Mouse (Mus musculus) forebrain, embryonic 14.5 days (tissue): ENCODE results near the gene Tfr2. TPM values are rescaled to one million over a fixed set of nuclear protein-coding genes. Genes with fewer than 3 reads are reported as not detected.
A peak's percentile ranks its signal among the peaks of the same experiment; 100 is the strongest.

Experiments
- ATAC-seq: fragments of 200-750 bp; cut with Nextera tagmentation; 2 replicates; pipeline ENCODE4 v1.8.0; 2017; ENCODE audit warnings: mild to moderate bottlenecking, moderate library complexity
- DNase-seq: peaks from one replicate; pipeline ENCODE4 v3.0.0-alpha.2; 2015; ENCODE audit warnings: low spot score
- H3K27ac ChIP-seq: fragments of 300-500 bp; sonication (generic); 2 replicates; pipeline ENCODE4 v1.5.1; 2014; ENCODE audit warnings: low read depth, mild to moderate bottlenecking, control low read depth, low read length, moderate library complexity
- H3K27me3 ChIP-seq: fragments of 300-500 bp; sonication (generic); replicated peaks from 2 replicates; pipeline ENCODE4 v1.6.1; 2014; ENCODE audit warnings: low read length, control low read depth, mixed read lengths; ENCODE audit not compliant: control insufficient read depth, insufficient read depth
- H3K36me3 ChIP-seq: fragments of 300-500 bp; sonication (generic); 2 replicates; pipeline ENCODE4 v1.6.1; 2014; ENCODE audit warnings: low read length, control low read depth; ENCODE audit not compliant: control insufficient read depth, insufficient read depth
- H3K4me1 ChIP-seq: fragments of 300-500 bp; sonication (generic); 2 replicates; pipeline ENCODE4 v1.6.1; 2014; ENCODE audit warnings: antibody characterized with exemption, low read length, control low read depth; ENCODE audit not compliant: control insufficient read depth, insufficient read depth
- H3K4me2 ChIP-seq: fragments of 300-500 bp; sonication (generic); 2 replicates; pipeline ENCODE4 v1.6.1; 2014; ENCODE audit warnings: mild to moderate bottlenecking, control low read depth, low read length
- H3K4me3 ChIP-seq: fragments of 300-500 bp; sonication (generic); 2 replicates; pipeline ENCODE4 v1.5.1; 2014; ENCODE audit warnings: low read depth, low read length, control low read depth
- H3K9ac ChIP-seq: fragments of 300-500 bp; sonication (generic); 2 replicates; pipeline ENCODE4 v1.6.1; 2014; ENCODE audit warnings: mild to moderate bottlenecking, low read length, control low read depth, moderate library complexity
- H3K9me3 ChIP-seq: fragments of 300-500 bp; sonication (generic); replicated peaks from 2 replicates; pipeline ENCODE4 v1.6.1; 2016; ENCODE audit warnings: low read length, control low read depth, mixed read lengths; ENCODE audit not compliant: control insufficient read depth
- WGBS: fragments of 180-500 bp; shearing (Covaris S2); extraction: QIAGEN DNeasy Blood & Tissue Kit; methylation state at CpG from one replicate; pipeline ENCODE4 v1.1.7; 2014; 5-methylcytosine and 5-hydroxymethylcytosine counted together
- polyA plus RNA-seq: library from polyadenylated mRNA; unstranded; fragments of >200 nt; fragmentation: Nextera tagmentation; extraction: Ambion mirVana; gene quantifications from 2 replicates; pipeline ENCODE4 v1.2.1, GENCODE M21; 2014

Tfr2 gene
- polyA plus RNA-seq, 1 experiment from 2014 or later, result 1.8 TPM

GRCm38 (mm10) chr5:137566416-137566815, 3.2 kb upstream of the Tfr2 start:
- WGBS, result 95% methylated on average over 5 of the region's 5 CpGs
- H3K4me1 ChIP-seq, result no peaks in the 10 kb centered on the region
- H3K4me2 ChIP-seq, result no peak overlapping the region
- no peaks in the 10 kb centered on the region for H3K9me3 ChIP-seq
- no peaks in the 10 kb centered on the region for H3K27me3 ChIP-seq
- peaks cover 2% of the 10 kb centered on the region; the same call in 1 of the 2 replicates for H3K36me3 ChIP-seq
- H3K9ac ChIP-seq, result no peak overlapping the region
- H3K27ac ChIP-seq, result no peak overlapping the region
- no peak overlapping the region for H3K4me3 ChIP-seq
- no peak for DNase-seq
- no peak for ATAC-seq

GRCm38 (mm10) chr5:137568223-137568798, 1.3 kb upstream of the Tfr2 start:
- Histone ChIP-seq H3K9me3 (no peaks in the 10 kb centered on the region), H3K4me3 (no peak overlapping the region), H3K9ac (no peak overlapping the region), H3K27me3 (no peaks in the 10 kb centered on the region), H3K36me3 (peaks cover 2% of the 10 kb centered on the region; the same call in 1 of the 2 replicates), H3K27ac (no peak overlapping the region), H3K4me2 (no peak overlapping the region), H3K4me1 (no peaks in the 10 kb centered on the region)
- no peak for ATAC-seq
- no peak for DNase-seq
- WGBS, result 85% methylated on average over 8 of the region's 8 CpGs

GRCm38 (mm10) chr5:137569031-137569430, 609 bp upstream of the Tfr2 start:
- no peak for ATAC-seq
- no peak for DNase-seq
- H3K36me3 ChIP-seq, result peaks cover 2% of the 10 kb centered on the region; the same call in 1 of the 2 replicates
- H3K4me1 ChIP-seq, result no peaks in the 10 kb centered on the region
- H3K27me3 ChIP-seq, result no peaks in the 10 kb centered on the region
- no peak overlapping the region for H3K4me2 ChIP-seq
- H3K4me3 ChIP-seq, result no peak overlapping the region
- no peak overlapping the region for H3K9ac ChIP-seq
- no peak overlapping the region for H3K27ac ChIP-seq
- no peaks in the 10 kb centered on the region for H3K9me3 ChIP-seq
- WGBS, result 72% methylated on average over 12 of the region's 12 CpGs

GRCm38 (mm10) chr5:137570181-137570580, 541 bp downstream of the Tfr2 start:
- Histone ChIP-seq H3K4me3 (no peak overlapping the region), H3K9ac (no peak overlapping the region), H3K36me3 (no peaks in the 10 kb centered on the region; the same call in 1 of the 2 replicates), H3K9me3 (no peaks in the 10 kb centered on the region), H3K4me2 (no peak overlapping the region), H3K27me3 (peaks cover 4% of the 10 kb centered on the region; the same call in 1 of the 2 replicates), H3K4me1 (0 out of 2 replicates have a peak, but pooled peaks cover 3% of the 10 kb centered on the region), H3K27ac (no peak overlapping the region)
- DNase-seq (no peak), ATAC-seq (no peak)
- WGBS, result 63% methylated on average over 7 of the region's 7 CpGs

GRCm38 (mm10) chr5:137570691-137571586, 1.3 kb downstream of the Tfr2 start:
- 82% methylated on average over 17 of the region's 17 CpGs for WGBS
- H3K9me3 ChIP-seq, result no peaks in the 10 kb centered on the region
- ATAC-seq (no peak), DNase-seq (no peak)
- 0 out of 2 replicates have a peak, but pooled peaks cover 3% of the 10 kb centered on the region for H3K4me1 ChIP-seq
- H3K4me2 ChIP-seq, result no peak overlapping the region
- no peaks in the 10 kb centered on the region; the same call in 1 of the 2 replicates for H3K36me3 ChIP-seq
- no peak overlapping the region for H3K9ac ChIP-seq
- H3K27ac ChIP-seq, result no peak overlapping the region
- no peak overlapping the region for H3K4me3 ChIP-seq
- peaks cover 4% of the 10 kb centered on the region; the same call in 1 of the 2 replicates for H3K27me3 ChIP-seq

- Histone ChIP-seq H3K4me1 (0 out of 2 replicates have a peak, but pooled peaks cover 3% of the 10 kb centered on the region), H3K36me3 (no peaks in the 10 kb centered on the region), H3K27me3 (peaks cover 4% of the 10 kb centered on the region; the same call in 1 of the 2 replicates), H3K9ac (peak overlapping the region; percentile 37; the same call in 1 of the 2 replicates), H3K27ac (no peak overlapping the region), H3K4me2 (peak overlapping the region; percentile 46), H3K9me3 (no peaks in the 10 kb centered on the region), H3K4me3 (peak overlapping the region; percentile 9; the same call in 1 of the 2 replicates)
- WGBS, result 6% methylated on average over 27 of the region's 27 CpGs
- no peak for ATAC-seq
- no peak for DNase-seq
Measured at GRCm38 (mm10) chr5:137574470-137574901, 4.8 kb downstream of the Tfr2 start.

GRCm38 (mm10) chr5:137580246-137580645, 10.6 kb downstream of the Tfr2 start:
- no peak overlapping the region for H3K27ac ChIP-seq
- no peak for ATAC-seq
- H3K4me2 ChIP-seq, result no peak overlapping the region
- no peak overlapping the region for H3K4me3 ChIP-seq
- no peaks in the 10 kb centered on the region for H3K36me3 ChIP-seq
- no peak overlapping the region for H3K9ac ChIP-seq
- no peaks in the 10 kb centered on the region for H3K27me3 ChIP-seq
- no peaks in the 10 kb centered on the region for H3K9me3 ChIP-seq
- H3K4me1 ChIP-seq, result peaks cover 2% of the 10 kb centered on the region; the same call in 1 of the 2 replicates
- DNase-seq, result no peak
- WGBS, result 80% methylated on average over 6 of the region's 6 CpGs

- no peak overlapping the region; the same call in 1 of the 2 replicates for H3K4me3 ChIP-seq
- H3K27ac ChIP-seq, result no peak overlapping the region
- 44% methylated on average over 8 of the region's 8 CpGs for WGBS
- no peak for ATAC-seq
- peak overlapping the region; percentile 54; the same call in 1 of the 2 replicates for H3K4me2 ChIP-seq
- H3K27me3 ChIP-seq, result no peaks in the 10 kb centered on the region
- no peaks in the 10 kb centered on the region for H3K36me3 ChIP-seq
- H3K9ac ChIP-seq, result peak overlapping the region; percentile 64; the same call in 1 of the 2 replicates
- no peak for DNase-seq
- H3K9me3 ChIP-seq, result no peaks in the 10 kb centered on the region
- peaks cover 2% of the 10 kb centered on the region; the same call in 1 of the 2 replicates for H3K4me1 ChIP-seq
Measured at GRCm38 (mm10) chr5:137582702-137583101, 13.1 kb downstream of the Tfr2 start.
